Mouse (Mus musculus): ENCODE data around the gene Akap6.
"Not testable (repeated sequence)": the region's sequence is repeated elsewhere in the genome, so short reads cannot be mapped to it uniquely, and the experiment has no call there.

Akap6 gene

GRCm38 (mm10) chr12:52711857-52712640 is 12.9 kb downstream of the Akap6 start:
- DNase-seq, result no peak

- no peak for DNase-seq
Observed at GRCm38 (mm10) chr12:52718392-52718791, 19.2 kb downstream of the Akap6 start.

DNA sequence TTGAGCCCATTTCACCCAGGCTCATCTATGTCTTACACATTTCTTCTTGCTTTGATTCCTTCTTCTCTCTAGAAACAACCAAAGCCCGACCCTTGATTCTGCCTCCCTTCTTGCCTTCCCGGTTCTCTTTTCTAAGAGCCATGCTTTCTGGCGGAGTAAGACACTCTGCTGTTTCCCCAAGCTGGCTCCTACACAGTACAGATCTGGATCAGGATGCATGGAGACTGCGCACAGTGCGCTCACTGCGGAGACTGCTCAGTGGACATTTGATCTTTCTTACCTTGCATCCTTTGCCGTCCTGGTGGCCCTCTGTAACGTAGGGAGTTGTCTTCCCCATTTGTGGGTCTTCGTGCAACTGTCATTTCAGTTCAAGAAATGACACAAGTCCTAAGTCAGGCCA is 20.0 kb downstream of the Akap6 start:
- no peak for DNase-seq

GRCm38 (mm10) chr12:52719681-52720080 is 20.5 kb downstream of the Akap6 start:
- no peak for DNase-seq

GRCm38 (mm10) chr12:52724039-52724615 is 24.9 kb downstream of the Akap6 start:
- not testable (repeated sequence) for DNase-seq

GRCm38 (mm10) chr12:52726434-52727231 is 27.4 kb downstream of the Akap6 start:
- DNase-seq, result peak in 1 of 2 experiments; percentile 24

DNA sequence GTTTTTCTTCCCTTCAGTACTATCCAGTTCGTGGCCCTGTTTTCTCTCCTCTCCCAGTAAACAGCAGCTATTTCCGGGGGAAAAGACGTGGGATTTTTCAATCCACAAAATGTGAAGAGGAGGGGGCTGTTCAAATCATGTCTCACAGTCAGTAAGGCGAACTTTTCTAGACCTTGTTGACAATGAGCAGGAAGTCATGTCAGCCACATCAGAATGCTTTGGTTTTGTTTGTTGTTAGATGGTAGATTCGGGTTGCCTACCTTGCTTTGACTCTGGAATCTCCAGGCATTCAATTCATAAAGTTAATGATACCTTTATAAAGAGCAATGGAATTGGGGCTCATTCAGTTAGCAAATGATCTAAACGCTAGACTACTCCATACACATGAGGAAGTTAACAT is 30.2 kb downstream of the Akap6 start:
- DNase-seq, result no peak

DNA sequence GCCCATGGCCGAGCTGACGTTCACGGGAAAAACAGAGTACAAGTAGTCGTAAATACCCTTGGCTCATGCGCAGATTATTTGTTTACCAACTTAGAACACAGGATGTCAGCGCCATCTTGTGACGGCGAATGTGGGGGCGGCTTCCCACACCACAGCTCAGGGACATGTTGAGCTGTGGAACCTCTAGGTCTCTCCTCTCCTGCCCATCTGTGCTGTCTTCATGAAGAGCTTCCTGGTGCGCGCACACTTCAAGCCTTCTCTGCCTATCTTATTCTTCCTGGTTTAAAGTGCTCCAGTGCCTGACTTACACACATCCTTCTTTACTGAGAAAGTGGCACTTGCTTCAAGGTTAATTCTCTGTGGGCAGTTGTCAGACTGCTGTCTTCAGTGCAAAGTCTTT is 36.0 kb downstream of the Akap6 start:
- DNase-seq, result not testable (repeated sequence)

GRCm38 (mm10) chr12:52737151-52737550 is 38.0 kb downstream of the Akap6 start:
- DNase-seq, result no peak

- DNase-seq, result no peak
Observed at GRCm38 (mm10) chr12:52739326-52739725, 40.1 kb downstream of the Akap6 start.

DNA sequence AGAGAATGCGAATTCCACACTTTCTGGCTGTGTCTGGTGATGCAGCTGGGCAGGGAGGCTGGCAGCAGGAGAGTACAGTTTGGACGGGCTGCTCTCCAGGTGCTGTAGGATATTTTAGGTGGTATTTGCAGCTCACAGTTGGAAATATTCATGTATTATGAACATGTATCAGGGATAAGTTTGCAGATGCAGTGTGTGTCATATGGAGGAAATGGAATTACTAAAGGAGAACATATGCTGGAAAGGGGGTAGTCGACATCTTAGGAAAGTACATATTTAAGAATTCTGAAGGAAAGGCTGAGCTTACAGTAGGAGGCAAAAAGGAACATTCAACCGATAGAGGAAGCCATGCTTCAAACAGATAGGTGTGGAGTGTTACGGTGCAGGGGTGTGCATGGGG is 42.6 kb downstream of the Akap6 start:
- DNase-seq, result no peak

GRCm38 (mm10) chr12:52750006-52750405 is 50.8 kb downstream of the Akap6 start:
- DNase-seq, result no peak

- no peak for DNase-seq
Observed at GRCm38 (mm10) chr12:52755649-52756048, 56.5 kb downstream of the Akap6 start.

GRCm38 (mm10) chr12:52757881-52758280 is 58.7 kb downstream of the Akap6 start:
- DNase-seq, result no peak

GRCm38 (mm10) chr12:52764046-52764445 is 64.9 kb downstream of the Akap6 start:
- no peak for DNase-seq

- no peak for DNase-seq
Observed at GRCm38 (mm10) chr12:52764810-52765209, 65.6 kb downstream of the Akap6 start.

DNA sequence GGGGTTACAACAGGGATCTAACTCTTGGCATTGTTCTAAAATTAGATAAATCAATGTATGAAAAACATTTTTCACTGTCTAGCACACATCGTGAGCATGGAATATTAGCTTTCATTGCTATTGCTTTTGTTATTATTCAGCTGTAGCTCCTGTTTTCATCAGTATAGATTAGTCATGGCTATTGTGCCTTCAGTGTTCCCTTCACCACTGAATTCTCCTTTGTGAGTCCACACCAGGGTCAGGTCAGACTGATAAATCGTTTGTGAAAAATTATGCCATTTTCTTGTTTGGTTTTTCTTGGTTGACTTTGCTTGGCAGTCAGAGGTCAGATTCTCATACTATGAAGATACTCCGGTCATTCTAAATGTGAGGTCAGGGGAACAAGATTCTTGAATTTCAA is 70.4 kb downstream of the Akap6 start:
- no peak for DNase-seq

DNA sequence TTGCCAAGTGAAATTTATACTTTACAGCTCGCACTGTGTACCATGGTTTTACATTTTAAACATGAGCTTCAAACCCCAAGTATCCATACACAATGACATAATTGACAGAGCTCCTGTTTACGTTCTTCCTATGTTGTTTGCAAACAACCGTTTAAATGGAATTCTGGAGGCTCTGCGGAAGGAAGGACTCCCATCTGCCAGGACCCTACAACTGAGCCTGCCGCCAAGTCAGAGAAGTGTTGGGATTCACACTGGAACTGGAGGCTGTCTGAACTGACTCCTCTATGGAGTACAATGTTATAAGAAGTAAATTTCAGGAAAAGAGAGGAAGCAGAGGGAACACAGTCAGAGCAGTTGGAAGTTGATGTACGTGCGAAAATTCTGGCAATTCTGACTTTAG is 72.7 kb downstream of the Akap6 start:
- peak in 1 of 2 experiments; percentile 42 for DNase-seq

DNA sequence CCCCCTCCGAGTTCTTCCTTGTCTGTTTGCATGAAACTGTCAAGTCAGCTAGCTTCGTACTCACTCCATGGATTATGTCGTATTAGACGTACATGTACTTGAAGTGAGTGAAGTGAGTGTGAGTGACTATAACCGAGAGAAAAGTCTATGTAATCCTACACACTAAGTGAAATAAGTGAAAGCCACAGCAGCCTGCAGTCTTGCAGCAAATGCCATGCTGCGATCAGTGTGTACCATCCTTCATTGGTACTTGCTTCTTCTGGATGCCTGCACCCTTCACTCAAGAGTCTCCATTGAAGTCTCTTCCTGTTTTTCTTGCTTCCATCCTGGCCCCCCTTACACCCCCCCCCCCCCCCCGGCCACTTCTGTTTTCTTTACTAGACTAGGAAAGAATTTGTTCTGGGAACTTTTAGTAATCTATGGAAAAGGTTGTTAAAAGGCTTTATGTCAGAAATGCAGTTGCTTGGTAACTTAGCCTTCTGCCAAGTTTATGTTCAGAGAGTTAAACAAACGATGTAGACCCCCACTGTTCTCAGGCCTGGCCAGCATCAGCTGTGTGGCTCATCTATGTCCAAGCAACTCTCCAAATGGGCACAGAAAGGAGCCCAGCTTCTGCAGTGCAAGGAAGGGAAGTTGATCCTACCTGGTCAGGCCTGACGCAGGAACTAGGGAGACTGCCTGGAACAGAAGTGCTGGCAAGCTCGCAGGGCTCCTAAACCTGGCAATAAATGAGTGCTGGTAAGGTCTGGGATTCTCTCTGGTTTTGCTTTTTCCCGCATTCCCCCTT is 73.5 kb downstream of the Akap6 start:
- no peak for DNase-seq

DNA sequence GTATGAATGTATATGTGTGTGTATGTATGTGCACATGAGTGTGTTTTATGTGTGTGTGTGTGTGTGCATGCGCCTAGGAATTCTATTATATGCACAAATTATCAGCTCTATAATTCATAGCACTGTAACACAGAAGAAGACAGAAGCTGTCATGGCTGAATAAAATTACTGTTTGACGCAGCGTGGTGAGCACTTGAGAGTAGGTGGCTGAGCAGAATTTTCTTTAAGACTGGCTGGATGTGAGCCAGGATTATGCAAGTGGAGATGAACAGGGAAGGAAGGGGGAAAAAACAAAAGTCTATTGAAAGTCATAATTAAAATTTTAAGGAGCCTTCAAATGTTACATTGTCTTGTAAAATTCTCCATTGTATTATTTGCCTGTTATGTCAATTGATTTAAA is 74.7 kb downstream of the Akap6 start:
- no peak for DNase-seq

DNA sequence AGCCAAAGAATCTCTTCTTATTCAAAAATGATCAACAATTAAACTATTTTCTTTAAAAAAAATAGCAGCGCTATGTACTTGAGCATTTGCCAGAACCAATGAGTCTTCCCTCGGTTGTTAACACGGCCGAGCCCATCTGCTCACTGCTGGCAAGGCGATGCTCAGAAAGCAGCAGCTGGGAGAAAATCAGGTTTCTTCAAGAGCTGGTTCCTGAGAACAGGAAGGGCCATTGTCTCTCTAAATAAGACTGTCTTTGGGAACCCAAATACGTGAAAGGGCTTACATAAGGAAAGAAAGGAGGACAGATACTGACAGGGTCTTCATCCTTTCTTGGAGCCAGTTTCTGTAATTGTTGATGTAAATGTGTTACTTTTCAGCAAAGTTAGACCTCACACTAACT is 75.2 kb downstream of the Akap6 start:
- DNase-seq, result no peak

GRCm38 (mm10) chr12:52780216-52780615 is 81.0 kb downstream of the Akap6 start:
- DNase-seq, result no peak

DNA sequence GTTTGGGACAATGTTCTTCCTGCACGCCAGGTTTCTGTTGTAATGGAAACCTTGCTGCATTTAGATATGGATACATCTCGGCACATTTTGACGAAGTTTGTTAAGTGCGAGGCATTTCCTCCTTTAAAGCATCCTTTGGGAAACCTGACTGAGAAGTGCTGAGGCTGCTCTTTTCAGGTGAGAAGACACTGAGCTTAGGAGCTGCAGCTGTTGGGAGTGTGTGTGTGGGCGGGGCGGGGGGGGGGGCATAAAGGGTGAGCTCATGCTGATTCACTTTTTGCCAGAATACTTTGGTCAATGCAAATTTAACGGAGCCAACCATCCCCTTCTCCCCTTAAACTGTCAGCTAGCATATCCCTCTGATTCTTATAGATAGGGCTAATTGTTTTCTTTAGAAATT is 81.9 kb downstream of the Akap6 start:
- DNase-seq, result no peak
